Mouse (Mus musculus): ENCODE data around the gene Apoc4.

The Apoc4 gene

GRCm38 (mm10) chr7:19676662-19677061 is 4.6 kb downstream of the Apoc4 start:
- no peak for DNase-seq

GRCm38 (mm10) chr7:19675824-19676223 is 5.5 kb downstream of the Apoc4 start:
- no peak for DNase-seq

GRCm38 (mm10) chr7:19673083-19673699 is 8.1 kb downstream of the Apoc4 start:
- DNase-seq = no peak

GRCm38 (mm10) chr7:19671511-19671910 is 9.8 kb downstream of the Apoc4 start:
- DNase-seq = no peak

GRCm38 (mm10) chr7:19668947-19669721 is 12.1 kb downstream of the Apoc4 start:
- peak; percentile 94 for DNase-seq

GRCm38 (mm10) chr7:19667434-19667833 is 13.8 kb downstream of the Apoc4 start:
- DNase-seq = no peak

- DNase-seq = peak; percentile 23
Measured at GRCm38 (mm10) chr7:19666750-19667149, 14.5 kb downstream of the Apoc4 start.

- DNase-seq = peak; percentile 97
Measured at GRCm38 (mm10) chr7:19664955-19665841, 16.1 kb downstream of the Apoc4 start, which contains the start of gene Clptm1. Gene Clptm1, minus strand, starts transcription at chr7:19665033.

GRCm38 (mm10) chr7:19664455-19664954 is 16.8 kb downstream of the Apoc4 start:
- no peak for DNase-seq

- peak; percentile 30 for DNase-seq
Measured at GRCm38 (mm10) chr7:19663940-19664339, 17.3 kb downstream of the Apoc4 start.

- DNase-seq = no peak
Measured at GRCm38 (mm10) chr7:19652614-19653013, 28.7 kb downstream of the Apoc4 start.

- DNase-seq = no peak
Measured at GRCm38 (mm10) chr7:19651063-19651786, 30.1 kb downstream of the Apoc4 start.

GRCm38 (mm10) chr7:19641223-19641622 is 40.1 kb downstream of the Apoc4 start:
- no peak for DNase-seq

- DNase-seq = no peak
Measured at GRCm38 (mm10) chr7:19635074-19635827, 46.0 kb downstream of the Apoc4 start.

GRCm38 (mm10) chr7:19634591-19634990 is 46.7 kb downstream of the Apoc4 start:
- DNase-seq = no peak

GRCm38 (mm10) chr7:19633855-19634254 is 47.4 kb downstream of the Apoc4 start:
- DNase-seq = no peak

GRCm38 (mm10) chr7:19633197-19633596 is 48.1 kb downstream of the Apoc4 start:
- DNase-seq = no peak

GRCm38 (mm10) chr7:19632720-19633119 is 48.6 kb downstream of the Apoc4 start:
- no peak for DNase-seq

- no peak for DNase-seq
Measured at GRCm38 (mm10) chr7:19632275-19632674, 49.0 kb downstream of the Apoc4 start.

GRCm38 (mm10) chr7:19629361-19629734 is 51.9 kb downstream of the Apoc4 start, which contains the start of gene Relb:
Gene Relb, minus strand, starts transcription at chr7:19629438.
- peak; percentile 92 for DNase-seq

GRCm38 (mm10) chr7:19628536-19629360 is 52.5 kb downstream of the Apoc4 start:
- peak; percentile 99 for DNase-seq

Measured in thymus, postnatal 4 days (tissue).